1 mouse cellular context compared by ENCODE assay signal in the genomic region with DNA sequence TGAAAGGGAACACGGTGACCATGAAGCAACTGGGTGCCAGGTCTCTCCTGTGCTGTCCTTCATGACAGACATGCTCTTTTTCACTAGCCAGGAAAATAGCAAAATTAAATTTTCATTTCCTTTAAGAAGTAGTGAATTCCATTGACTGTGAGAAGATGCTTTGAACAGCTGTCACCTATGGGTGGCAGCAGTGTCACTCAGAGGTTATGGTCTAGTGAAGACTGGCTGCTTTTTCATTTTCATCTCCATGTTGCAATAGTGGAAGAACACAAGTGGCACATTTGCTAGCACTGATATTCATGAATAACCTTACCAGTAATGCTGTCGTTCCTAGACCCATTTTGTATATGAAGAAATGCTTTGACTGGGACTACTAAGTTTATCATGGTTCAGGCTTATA.
TF ChIP-seq lines count a peak whose summit lies in the region.

No protein-coding gene starts in this region.

TF ChIP-seq in CH12.LX, 34 proteins besides CTCF, POLR2A, EP300 and RAD21 (continued from another document):
- TF ChIP-seq CHD1 (IDR thresholded peaks at IDR 0.05; ENCODE audit: low read depth, low read length) (no peak), GABPA (IDR thresholded peaks at IDR 0.05; ENCODE audit: insufficient replicate concordance, low read depth, low read length) (no peak), ETS1 (conservative IDR thresholded peaks at IDR 0.05; ENCODE audit: low read depth, low read length) (no peak)
TF ChIP-seq in CH12.LX: peak in this region for 12.
